In the genomic region with DNA sequence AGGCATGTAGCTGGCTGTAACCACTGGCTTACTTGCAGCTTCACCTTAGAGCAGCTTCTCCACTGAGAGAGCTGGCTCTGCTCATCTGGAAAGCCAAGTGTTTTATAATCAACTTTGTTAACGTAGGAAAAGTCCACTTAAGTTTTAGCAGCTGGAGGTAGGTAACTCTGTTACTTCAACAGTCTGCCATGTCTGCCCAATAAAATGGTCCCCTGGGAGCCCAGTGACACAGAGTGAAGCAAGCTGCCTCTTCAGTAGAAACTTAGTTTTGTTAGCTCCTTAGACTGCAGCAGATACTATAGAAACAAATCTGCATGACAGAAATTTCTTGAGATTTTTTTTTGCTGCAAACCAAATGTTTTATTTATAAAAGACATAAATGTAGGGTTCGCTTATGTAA, we compare ENCODE assay signal across 25 mouse cellular contexts.
A peak's percentile ranks its signal among the peaks of the same experiment; 100 is the strongest.
DNase-seq lines count a peak whose midpoint lies in the region; ATAC-seq and TF ChIP-seq lines count a peak whose summit lies in the region.
"Had no signal": no experiment of that assay in that cellular context is flagged by ENCODE, and none has a peak within 500 bp of the region (broad histone marks: within the 10 kb centered on the region; RNA-seq: fewer than 3 reads in every experiment).

No protein-coding gene starts in this region.

- no peak overlapping the region for H3K9ac ChIP-seq in limb, embryonic 11.5 days (ENCODE audit: low read length)
- no peak overlapping the region for H3K9ac ChIP-seq in lung, postnatal 0 days (replicated peaks; ENCODE audit: low read depth)
- H3K9ac ChIP-seq: embryonic facial prominence, embryonic 15.5 days; forebrain, embryonic 13.5 days; heart, embryonic 15.5 days; liver, embryonic 14.5 days; neural tube, embryonic 13.5 days had no signal

- peak; percentile 46 for DNase-seq in limb, embryonic 11.5 days (ENCODE audit: low spot score)
- no peak for DNase-seq in limb, embryonic 10.5 days (ENCODE audit: low spot score)
- peak; percentile 46 for DNase-seq in MN1 (ENCODE audit: low spot score)
- DNase-seq in embryo, embryonic 11.5 days (ENCODE audit: low read depth, low spot score) = peak; percentile 26
- no peak for DNase-seq in urinary bladder, adult 2 months (ENCODE audit: low spot score)
- no peak for DNase-seq in B cell, adult 2 months
- DNase-seq in lung, postnatal 0 days (ENCODE audit: low spot score) = no peak
- DNase-seq: adrenal gland, postnatal 25 days; cerebellum, adult 11-12 months; gastrocnemius, postnatal 14 days; kidney, adult 8-10 months; layer of hippocampus, postnatal 36 days; left cerebral cortex, postnatal 4 days; liver; lung, adult 2 months; lung, postnatal 14 days had no signal

- TF ChIP-seq EP300 in lung, postnatal 0 days (IDR thresholded peaks at IDR 0.05) = no peak

- WGBS in limb, embryonic 11.5 days = 53% methylated on average over 2 of the region's 2 CpGs
- 60% methylated on average over 2 of the region's 2 CpGs for WGBS in limb, embryonic 10.5 days
- WGBS in lung, postnatal 0 days = 58% methylated on average over 2 of the region's 2 CpGs

- no peaks in the 10 kb centered on the region for H3K27me3 ChIP-seq in limb, embryonic 11.5 days (ENCODE audit: control insufficient read depth, insufficient read depth, low read length)
- H3K27me3 ChIP-seq in limb, embryonic 10.5 days (ENCODE audit: low read depth, poor library complexity, severe bottlenecking) = no peaks in the 10 kb centered on the region
- no peaks in the 10 kb centered on the region for H3K27me3 ChIP-seq in lung, postnatal 0 days (replicated peaks; ENCODE audit: insufficient read depth, low read length)
- H3K27me3 ChIP-seq: embryonic facial prominence, embryonic 15.5 days; forebrain, embryonic 13.5 days; heart, embryonic 15.5 days; neural tube, embryonic 13.5 days had no signal

- H3K9me3 ChIP-seq in limb, embryonic 11.5 days (ENCODE audit: control insufficient read depth, low read length) = no peaks in the 10 kb centered on the region
- no peaks in the 10 kb centered on the region for H3K9me3 ChIP-seq in limb, embryonic 10.5 days (replicated peaks)
- no peaks in the 10 kb centered on the region for H3K9me3 ChIP-seq in lung, postnatal 0 days (ENCODE audit: low read length)
- H3K9me3 ChIP-seq: embryonic facial prominence, embryonic 15.5 days; forebrain, embryonic 13.5 days; heart, embryonic 15.5 days; neural tube, embryonic 13.5 days had no signal

- no peaks in the 10 kb centered on the region for H3K36me3 ChIP-seq in limb, embryonic 11.5 days (ENCODE audit: control insufficient read depth, insufficient read depth, low read length)
- H3K36me3 ChIP-seq in limb, embryonic 10.5 days = 0 out of 2 replicates have a peak, but pooled peaks cover 2% of the 10 kb centered on the region
- no peaks in the 10 kb centered on the region for H3K36me3 ChIP-seq in lung, postnatal 0 days (ENCODE audit: insufficient read depth, low read length)
- H3K36me3 ChIP-seq: heart, embryonic 15.5 days; neural tube, embryonic 13.5 days had no signal

- no peaks in the 10 kb centered on the region for H3K4me1 ChIP-seq in limb, embryonic 11.5 days (ENCODE audit: control insufficient read depth, insufficient read depth, low read length)
- no peaks in the 10 kb centered on the region for H3K4me1 ChIP-seq in limb, embryonic 10.5 days
- H3K4me1 ChIP-seq in lung, postnatal 0 days (ENCODE audit: insufficient read depth, low read depth, low read length) = no peaks in the 10 kb centered on the region
- H3K4me1 ChIP-seq: embryonic facial prominence, embryonic 15.5 days; forebrain, embryonic 13.5 days; heart, embryonic 15.5 days; neural tube, embryonic 13.5 days had no signal

- H3K4me3 ChIP-seq in limb, embryonic 11.5 days (ENCODE audit: low read depth, low read length) = no peak overlapping the region
- H3K4me3 ChIP-seq in limb, embryonic 10.5 days = no peak overlapping the region
- H3K4me3 ChIP-seq in lung, postnatal 0 days (ENCODE audit: low read depth, low read length) = no peak overlapping the region
- H3K4me3 ChIP-seq: embryonic facial prominence, embryonic 15.5 days; forebrain, embryonic 13.5 days; heart, embryonic 15.5 days; myocyte; neural tube, embryonic 13.5 days had no signal

- no peak overlapping the region for H3K27ac ChIP-seq in limb, embryonic 11.5 days (replicated peaks; ENCODE audit: low read depth, low read length)
- no peak overlapping the region for H3K27ac ChIP-seq in limb, embryonic 10.5 days
- no peak overlapping the region for H3K27ac ChIP-seq in lung, postnatal 0 days (ENCODE audit: low read length)
- H3K27ac ChIP-seq: embryonic facial prominence, embryonic 15.5 days; forebrain, embryonic 13.5 days; heart, embryonic 15.5 days; kidney, postnatal 0 days; liver, embryonic 14.5 days; neural tube, embryonic 13.5 days had no signal

- no peak overlapping the region for H3K4me2 ChIP-seq in limb, embryonic 11.5 days (ENCODE audit: low read depth, severe bottlenecking)
- no peak overlapping the region for H3K4me2 ChIP-seq in lung, postnatal 0 days (replicated peaks; ENCODE audit: low read depth, low read length)
- H3K4me2 ChIP-seq: embryonic facial prominence, embryonic 15.5 days; forebrain, embryonic 13.5 days; heart, embryonic 15.5 days; midbrain, embryonic 11.5 days; neural tube, embryonic 13.5 days had no signal

- no peak for ATAC-seq in limb, embryonic 11.5 days (ENCODE audit: insufficient number of reproducible peaks, low FRiP score, low TSS enrichment, low read depth)
- no peak for ATAC-seq in lung, postnatal 0 days
- ATAC-seq: forebrain, embryonic 13.5 days; intestine, embryonic 16.5 days had no signal

- no peak for TF ChIP-seq CTCF in lung, postnatal 0 days (IDR thresholded peaks at IDR 0.05)

Comparison
In these comparisons a context has a peak if more than half of its experiments do, and no peak if none do; other contexts are left out.
1. DNase-seq: peak in limb, embryonic 11.5 days (single experiment), MN1 (single experiment) and embryo, embryonic 11.5 days (single experiment); none in limb, embryonic 10.5 days (single experiment), urinary bladder, adult 2 months (single experiment), B cell, adult 2 months (0 of 2) and lung, postnatal 0 days (single experiment).